Comparison of ENCODE assay signal across 19 mouse cellular contexts in genomic region chr14:54440538-54440937, GRCm38 (mm10). TPM values are rescaled to one million over a fixed set of nuclear protein-coding genes. Genes with fewer than 3 reads are reported as not detected.
"Had no signal": no experiment of that assay in that cellular context is flagged by ENCODE, and none has a peak within 500 bp of the region (broad histone marks: within the 10 kb centered on the region; RNA-seq: fewer than 3 reads in every experiment).

No protein-coding gene starts in this region.

- H3K27ac ChIP-seq: kidney, embryonic 15.5 days; left cerebral cortex, adult 2 months; liver, embryonic 13.5 days; macrophage; midbrain, embryonic 13.5 days; neural tube, embryonic 13.5 days; stomach, embryonic 15.5 days had no signal

- H3K4me3 ChIP-seq: kidney, embryonic 15.5 days; left cerebral cortex, adult 2 months; liver, embryonic 13.5 days; midbrain, embryonic 13.5 days; neural tube, embryonic 13.5 days; stomach, embryonic 15.5 days had no signal

- ATAC-seq: midbrain, embryonic 13.5 days had no signal

- DNase-seq: kidney, adult 8-10 months; kidney, postnatal 10 days; kidney, postnatal 36 days; layer of hippocampus, postnatal 36 days; liver, embryonic 13.5 days; lung, adult 2 months; lung, postnatal 14 days; retina, postnatal 1 day; right cerebral cortex, postnatal 25 days; spleen, adult 18-20 months; thymus, postnatal 36 days had no signal

- H3K4me1 ChIP-seq: midbrain, embryonic 13.5 days had no signal

RNA-seq across cellular contexts. Expression of gene Rem2, which starts 35.4 kb away (rescaled TPM):
- total RNA-seq: liver, adult 2 months; megakaryocyte, adult 5-6 weeks had no signal
- polyA plus RNA-seq: macrophage had no signal
